Mouse (Mus musculus): ENCODE results near the gene Olfr1328.
"Not testable (repeated sequence)": the region's sequence is repeated elsewhere in the genome, so short reads cannot be mapped to it uniquely, and the experiment has no call there.

Gene Olfr1328

DNA sequence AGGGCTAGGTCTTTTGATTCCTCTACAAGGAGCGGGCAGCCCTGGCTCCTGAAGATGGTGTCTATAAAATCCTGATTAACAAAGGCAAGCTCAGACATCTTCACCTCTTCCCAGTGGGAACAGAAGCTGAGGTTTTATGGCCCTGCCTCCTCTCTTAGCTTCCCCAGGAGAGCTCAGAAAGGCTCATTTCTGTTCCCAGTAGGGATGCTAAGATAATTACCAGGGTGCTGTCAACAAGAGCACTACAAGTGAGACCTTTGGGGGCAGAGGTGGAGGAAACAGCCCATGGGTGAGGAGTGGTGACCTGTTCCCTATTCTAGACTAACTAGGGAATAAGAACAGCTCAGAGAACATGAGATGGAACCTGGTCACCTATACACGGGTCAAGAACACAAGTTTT lies at the start of gene Olfr1328:
Gene Olfr1328, minus strand, starts transcription at position 101 of the 400 bp plus-strand sequence.
- in situ Hi-C loops (cut with MboI; ENCODE audit: low sequenced_read_pairs) = no loop called here

DNA sequence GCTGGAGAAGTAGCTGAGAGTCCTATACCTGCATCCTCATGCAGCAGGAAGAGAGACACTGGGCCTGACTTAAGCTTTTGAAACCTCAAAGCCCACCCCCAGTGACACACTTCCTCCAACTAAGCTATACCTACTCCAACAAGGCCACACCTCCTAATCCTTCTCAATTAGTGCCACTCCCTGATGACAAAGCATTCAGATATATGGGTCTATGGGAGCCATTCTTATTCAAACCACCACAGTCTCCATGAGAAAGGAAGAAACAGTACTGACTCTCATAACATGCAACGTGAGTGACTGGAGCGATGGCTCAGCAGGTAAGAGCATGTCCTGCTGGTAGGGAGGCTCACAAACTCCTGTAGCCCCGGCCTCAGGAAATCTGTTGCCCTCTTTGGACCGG lies 46.9 kb upstream of the Olfr1328 start:
- in situ Hi-C loops (cut with MboI; ENCODE audit: low sequenced_read_pairs) = loop anchor here (25.0 kb wide), 1 partner anchor 323 kb away; the partner anchor contains the start of gene Olfr62

DNA sequence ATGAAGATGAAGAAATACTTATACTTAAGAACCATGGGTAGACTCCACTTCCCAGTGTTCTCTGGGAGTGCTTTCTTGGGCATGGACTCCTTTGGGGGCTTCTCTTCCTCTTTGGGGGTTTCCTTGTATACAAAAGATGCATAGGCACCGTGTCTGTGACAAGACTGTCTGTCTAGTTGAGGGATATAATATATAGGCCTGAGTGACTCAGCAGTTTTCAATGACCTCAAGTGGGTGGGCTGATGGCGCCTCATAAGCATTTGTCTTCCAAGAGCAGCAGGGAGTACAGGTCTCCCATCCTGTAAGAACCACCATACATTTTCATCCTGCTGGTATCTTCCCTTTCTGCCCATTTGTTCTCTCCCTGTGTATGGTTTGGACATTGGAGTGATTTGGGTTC lies 34.9 kb upstream of the Olfr1328 start:
- in situ Hi-C loops (cut with MboI; ENCODE audit: low sequenced_read_pairs) = no loop called here

DNA sequence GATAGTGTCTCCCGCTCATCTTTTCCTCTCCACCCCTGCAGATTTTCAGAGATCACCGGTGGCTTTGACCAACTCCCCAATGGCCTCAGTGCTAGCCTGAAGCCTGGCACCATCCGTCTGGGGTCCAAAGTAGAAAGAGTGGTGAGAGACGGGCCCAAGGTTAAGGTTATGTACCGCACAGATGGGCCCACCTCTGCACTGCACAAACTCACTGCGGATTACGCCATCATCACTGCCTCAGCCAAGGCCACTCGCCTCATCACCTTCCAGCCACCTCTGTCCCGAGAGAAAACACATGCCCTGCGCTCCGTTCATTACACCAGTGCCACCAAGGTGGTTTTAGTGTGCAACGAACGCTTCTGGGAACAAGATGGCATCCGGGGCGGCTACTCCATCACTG lies 29.3 kb upstream of the Olfr1328 start:
- in situ Hi-C loops (cut with MboI; ENCODE audit: low sequenced_read_pairs) = no loop called here

DNA sequence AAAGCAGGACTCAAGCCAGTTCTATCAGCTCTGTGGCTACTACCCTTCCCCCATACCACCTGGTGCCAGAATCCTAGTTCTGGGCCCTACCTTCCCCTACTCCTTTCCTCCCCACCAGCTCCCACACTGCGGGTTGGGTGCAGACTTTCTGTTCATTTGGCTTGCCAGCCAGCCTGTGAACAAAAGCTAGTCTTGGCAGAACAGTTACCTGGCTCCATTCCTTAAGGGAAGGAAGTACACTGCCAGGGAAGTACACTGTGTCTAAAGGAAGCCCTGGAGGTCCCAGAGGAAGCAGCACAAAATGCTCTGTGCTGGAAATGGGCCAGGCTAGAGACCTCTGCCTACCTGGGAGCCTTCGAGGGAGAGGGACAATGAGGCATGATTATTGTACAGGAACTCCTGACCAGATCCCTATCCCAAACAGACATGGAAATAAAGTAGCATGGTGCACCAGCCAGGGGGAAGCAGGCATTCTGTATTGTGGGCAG lies 22.8 kb upstream of the Olfr1328 start, which contains the start of gene Lao1:
Gene Lao1, plus strand, starts transcription at position 438 of the 488 bp plus-strand sequence.
- in situ Hi-C loops (cut with MboI; ENCODE audit: low sequenced_read_pairs) = no loop called here

DNA sequence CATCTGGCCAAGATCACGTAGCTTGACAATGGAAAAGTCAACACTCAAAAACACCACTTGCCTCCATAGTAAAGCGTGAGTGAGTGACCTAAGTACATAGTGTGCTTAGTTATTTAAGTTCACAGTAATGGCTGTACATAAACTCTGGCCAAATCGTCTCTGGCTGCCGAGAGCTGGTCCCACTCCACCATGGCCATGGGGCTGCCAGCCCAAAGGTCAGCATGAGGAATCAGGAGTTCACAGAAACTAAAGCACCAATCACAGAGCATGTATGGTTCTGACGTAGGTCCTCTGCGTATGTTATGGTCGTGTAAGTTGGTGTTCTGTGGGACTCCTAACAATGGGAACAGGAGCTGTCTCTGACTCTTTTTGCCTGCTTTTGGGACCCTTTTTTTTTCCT lies 20.4 kb upstream of the Olfr1328 start:
- in situ Hi-C loops (cut with MboI; ENCODE audit: low sequenced_read_pairs) = no loop called here

DNA sequence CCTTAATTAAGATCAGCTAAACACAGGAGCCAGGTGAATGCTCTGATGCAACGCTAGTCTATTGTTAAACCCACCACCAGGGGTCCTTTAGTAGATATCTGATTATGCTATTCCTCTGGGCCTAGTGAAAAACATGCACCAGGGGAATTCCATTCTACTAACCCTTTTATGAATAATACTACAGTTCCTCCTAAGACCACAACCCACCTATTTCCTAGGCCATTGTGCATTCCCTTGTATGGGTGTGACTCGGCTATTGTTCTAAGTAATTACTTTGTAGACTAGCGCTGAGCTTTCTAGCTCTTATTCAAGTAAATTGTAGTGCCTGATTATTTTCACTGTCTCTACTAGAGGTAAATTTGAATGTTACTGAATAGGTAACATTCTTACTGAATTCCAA lies 7.1 kb downstream of the Olfr1328 start:
- in situ Hi-C loops (cut with MboI; ENCODE audit: low sequenced_read_pairs) = not testable (repeated sequence)

DNA sequence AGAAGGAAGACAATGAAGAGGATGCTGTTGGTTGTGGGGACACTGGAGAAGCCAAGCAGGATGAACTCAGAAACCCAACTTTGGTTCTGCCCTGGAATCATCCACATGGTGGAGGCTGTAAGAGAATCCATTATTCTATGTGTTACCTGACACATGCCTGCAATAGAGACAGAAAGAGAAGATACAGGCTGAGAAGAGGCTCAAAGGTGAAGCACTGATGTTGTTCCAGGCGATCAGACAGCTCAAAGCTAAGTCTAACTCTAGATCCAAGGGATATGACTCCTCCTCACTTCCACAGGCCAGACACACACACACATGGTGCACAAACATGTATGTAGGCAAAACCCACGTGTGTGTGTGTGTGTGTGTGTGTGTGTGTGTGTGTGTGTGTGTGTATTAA lies 21.0 kb downstream of the Olfr1328 start, which contains the start of gene Olfr1329:
Gene Olfr1329, minus strand, starts transcription at position 101 of the 400 bp plus-strand sequence.
- in situ Hi-C loops (cut with MboI; ENCODE audit: low sequenced_read_pairs) = not testable (repeated sequence)

DNA sequence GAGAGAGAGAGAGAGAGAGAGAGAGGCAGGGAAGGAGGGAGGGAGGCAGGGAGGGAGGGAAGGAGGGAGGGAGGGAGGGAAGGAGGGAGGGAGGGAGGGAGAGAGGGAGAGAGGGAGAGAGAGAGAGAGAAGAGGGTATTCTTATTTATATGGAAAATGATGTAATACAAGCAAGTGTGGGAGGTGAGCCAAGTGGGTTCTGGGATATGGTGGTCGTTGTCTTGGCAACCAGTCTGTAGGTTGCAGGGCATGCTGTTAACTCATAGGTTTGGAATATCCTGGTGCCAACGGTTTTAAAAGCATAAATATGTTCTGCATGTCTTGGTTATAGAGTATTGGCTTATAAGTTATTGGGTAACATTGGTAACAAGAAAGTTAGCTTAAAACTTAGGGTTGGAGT lies 36.4 kb downstream of the Olfr1328 start:
- in situ Hi-C loops (cut with MboI; ENCODE audit: low sequenced_read_pairs) = no loop called here

DNA sequence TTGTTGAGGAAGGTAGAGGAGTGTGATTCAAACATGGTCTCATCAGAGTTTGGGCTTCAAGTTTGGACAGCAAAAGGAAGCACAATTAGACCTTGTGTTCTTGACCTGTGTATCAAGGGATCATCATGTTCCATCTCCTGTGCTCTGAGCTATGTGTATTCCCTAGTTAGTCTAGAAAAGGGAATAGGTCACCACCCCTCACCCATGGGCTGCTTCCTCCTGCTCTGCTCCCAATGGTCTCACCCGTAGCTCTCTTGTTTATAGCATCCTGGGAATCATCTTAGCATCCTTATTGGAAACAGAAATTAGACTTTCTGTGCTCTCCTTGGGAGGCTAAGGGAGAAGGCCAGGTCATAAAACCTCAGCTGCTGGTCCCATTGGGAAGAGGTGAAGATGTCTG lies 50.1 kb downstream of the Olfr1328 start, which contains the start of gene Olfr1330:
Gene Olfr1330, plus strand, starts transcription at position 301 of the 400 bp plus-strand sequence.
- in situ Hi-C loops (cut with MboI; ENCODE audit: low sequenced_read_pairs) = no loop called here
